8 mouse cellular contexts compared by ENCODE assay signal in genomic region chr15:103239130-103239684, GRCm38 (mm10). TPM values are rescaled to one million over a fixed set of nuclear protein-coding genes. Genes with fewer than 3 reads are reported as not detected.
A peak's percentile ranks its signal among the peaks of the same experiment; 100 is the strongest.
DNase-seq lines count a peak whose midpoint lies in the region; ATAC-seq and TF ChIP-seq lines count a peak whose summit lies in the region.

No protein-coding gene starts in this region.

- TF ChIP-seq EP300 in CH12.LX (IDR thresholded peaks at IDR 0.05; ENCODE audit: low read length), result no peak; the same call in 1 of the 2 replicates

- no peak for TF ChIP-seq RAD21 in CH12.LX (IDR thresholded peaks at IDR 0.05; ENCODE audit: low read depth, low read length)

- H3K4me1 ChIP-seq in CH12.LX (ENCODE audit: control insufficient read depth in 1 of 2, insufficient read depth in 2 of 2), result peaks cover 0 to 29% of the 10 kb centered on the region in 2 experiments; a peak in 3 of 4 replicates
- peaks cover 6 to 36% of the 10 kb centered on the region in 2 experiments; a peak in 3 of 4 replicates for H3K4me1 ChIP-seq in heart, embryonic 14.5 days (ENCODE audit: control insufficient read depth in 2 of 2, insufficient read depth in 2 of 2, low read length in 2 of 2)
- peaks cover 55% of the 10 kb centered on the region for H3K4me1 ChIP-seq in liver, embryonic 12.5 days
- peaks cover 15% of the 10 kb centered on the region for H3K4me1 ChIP-seq in stomach, embryonic 14.5 days (ENCODE audit: control insufficient read depth, insufficient read depth, low read length)

- no peak overlapping the region for H3K4me2 ChIP-seq in CH12.LX (ENCODE audit: insufficient read depth, low read depth, poor library complexity, severe bottlenecking)
- peak overlapping the region; percentile 72 for H3K4me2 ChIP-seq in heart, embryonic 14.5 days (ENCODE audit: low read length)
- peak overlapping the region; percentile 81 for H3K4me2 ChIP-seq in liver, embryonic 12.5 days
- H3K4me2 ChIP-seq in stomach, embryonic 14.5 days (replicated peaks; ENCODE audit: low read depth, low read length), result peak overlapping the region; percentile 54

- 0% methylated on average over 26 of the region's 26 CpGs for WGBS in heart, embryonic 14.5 days
- WGBS in liver, embryonic 12.5 days (ENCODE audit: insufficient replicate concordance), result under 1% methylated on average over 24 of the region's 26 CpGs
- 0% methylated on average over 26 of the region's 26 CpGs for WGBS in stomach, embryonic 14.5 days

- peak overlapping the region; percentile 86 for H3K27ac ChIP-seq in CH12.LX (ENCODE audit: insufficient read depth, low read depth)
- peak overlapping the region; percentile 94 to 95 for H3K27ac ChIP-seq in heart, embryonic 14.5 days (replicated peaks in 1 of 2; ENCODE audit: control insufficient read depth in 1 of 2, insufficient read depth in 1 of 2, low read depth in 2 of 2, low read length in 2 of 2)
- H3K27ac ChIP-seq in liver, embryonic 12.5 days, result peak overlapping the region; percentile 94
- peak overlapping the region; percentile 90 for H3K27ac ChIP-seq in stomach, embryonic 14.5 days (ENCODE audit: low read length)

- peak; percentile 100 for DNase-seq in CH12.LX (ENCODE audit: extremely low read depth)
- peak; percentile 94 for DNase-seq in c-Kit-positive CD71-negative TER-119-negative erythroid progenitor cells, embryonic 14.5 days (ENCODE audit: low read depth)
- DNase-seq in fibroblast of lung, adult 2 months (ENCODE audit: low read depth), result peak; percentile 92
- DNase-seq in kidney, postnatal 14 days, result peak; percentile 97
- peak; percentile 90 to 91 for DNase-seq in natural killer cell, adult 2 months (ENCODE audit: low spot score in 2 of 2)

- peak overlapping the region; percentile 54 to 60 (median 59) for H3K4me3 ChIP-seq in CH12.LX (replicated peaks in 1 of 3; ENCODE audit: low read depth in 2 of 3, low read length in 2 of 3, poor library complexity in 1 of 3)
- peak overlapping the region; percentile 80 for H3K4me3 ChIP-seq in heart, embryonic 14.5 days (ENCODE audit: control insufficient read depth in 1 of 2, insufficient read depth in 1 of 2, low read depth in 1 of 2, low read length in 2 of 2)
- peak overlapping the region; percentile 88 for H3K4me3 ChIP-seq in liver, embryonic 12.5 days
- H3K4me3 ChIP-seq in stomach, embryonic 14.5 days (ENCODE audit: low read depth, low read length), result peak overlapping the region; percentile 55

- H3K36me3 ChIP-seq in CH12.LX (replicated peaks in 1 of 2; ENCODE audit: control insufficient read depth in 1 of 2, insufficient read depth in 1 of 2, low read length in 1 of 2), result peaks cover 29 to 48% of the 10 kb centered on the region in 2 experiments
- H3K36me3 ChIP-seq in heart, embryonic 14.5 days (ENCODE audit: control insufficient read depth, insufficient read depth, low read length), result peaks cover 43% of the 10 kb centered on the region
- H3K36me3 ChIP-seq in liver, embryonic 12.5 days, result peaks cover 66% of the 10 kb centered on the region
- peaks cover 28% of the 10 kb centered on the region for H3K36me3 ChIP-seq in stomach, embryonic 14.5 days (ENCODE audit: control insufficient read depth, insufficient read depth, low read length)

- TF ChIP-seq CTCF in CH12.LX (conservative IDR thresholded peaks at IDR 0.05 in 1 of 2, IDR thresholded peaks at IDR 0.05 in 1 of 2; ENCODE audit: low read depth in 2 of 2, low read length in 2 of 2), result no peak

- H3K79me2 ChIP-seq in CH12.LX (replicated peaks; ENCODE audit: control insufficient read depth, extremely low read depth, insufficient read depth, poor library complexity, severe bottlenecking), result peaks cover 79% of the 10 kb centered on the region

- dilution Hi-C loops in CH12.LX (cut with MboI; ENCODE audit: extremely low pct_ligation_motif_present, extremely low pct_unique_long_range_greater_than_20kb, low sequenced_read_pairs), result no loop called here

- TF ChIP-seq POLR2A in CH12.LX (IDR thresholded peaks at IDR 0.05; ENCODE audit: low read depth, low read length), result no peak

- no peaks in the 10 kb centered on the region for H3K9me3 ChIP-seq in CH12.LX (replicated peaks; ENCODE audit: low read length)
- no peaks in the 10 kb centered on the region for H3K9me3 ChIP-seq in heart, embryonic 14.5 days (ENCODE audit: control insufficient read depth, low read length)
- H3K9me3 ChIP-seq in liver, embryonic 12.5 days (replicated peaks), result no peaks in the 10 kb centered on the region
- no peaks in the 10 kb centered on the region for H3K9me3 ChIP-seq in stomach, embryonic 14.5 days (ENCODE audit: control insufficient read depth, low read depth, low read length)

- in situ Hi-C loops in CH12.LX (cut with MboI; ENCODE audit: low pct_ligation_motif_present, low pct_unique_long_range_greater_than_20kb, low sequenced_read_pairs), result no loop called here

- H3K9ac ChIP-seq in CH12.LX (ENCODE audit: insufficient read depth, low read depth), result peak overlapping the region; percentile 88
- H3K9ac ChIP-seq in heart, embryonic 14.5 days (ENCODE audit: low read length), result peak overlapping the region; percentile 94
- peak overlapping the region; percentile 74 for H3K9ac ChIP-seq in liver, embryonic 12.5 days
- peak overlapping the region; percentile 49 for H3K9ac ChIP-seq in stomach, embryonic 14.5 days (replicated peaks; ENCODE audit: low read depth, low read length)

- peak; percentile 82 for ATAC-seq in heart, embryonic 14.5 days (ENCODE audit: insufficient number of reproducible peaks, insufficient read depth, low FRiP score, low read depth)
- peak; percentile 90 for ATAC-seq in liver, embryonic 12.5 days
- ATAC-seq in stomach, embryonic 14.5 days (ENCODE audit: insufficient number of reproducible peaks, insufficient read depth, low FRiP score, low read depth), result peak; percentile 92

- H3K27me3 ChIP-seq in CH12.LX (replicated peaks), result no peaks in the 10 kb centered on the region
- no peaks in the 10 kb centered on the region for H3K27me3 ChIP-seq in heart, embryonic 14.5 days (ENCODE audit: control insufficient read depth, insufficient read depth, low read length)
- no peaks in the 10 kb centered on the region for H3K27me3 ChIP-seq in liver, embryonic 12.5 days (replicated peaks)
- H3K27me3 ChIP-seq in stomach, embryonic 14.5 days (ENCODE audit: control insufficient read depth, insufficient read depth, low read length), result no peaks in the 10 kb centered on the region

TF ChIP-seq in CH12.LX, 34 proteins besides CTCF, POLR2A, EP300 and RAD21 (continues in another document):
- TF ChIP-seq TBP (conservative IDR thresholded peaks at IDR 0.05; ENCODE audit: low read depth, low read length) (peak; percentile 76), KAT2A (IDR thresholded peaks at IDR 0.05; ENCODE audit: insufficient replicate concordance, low read length) (peak; percentile 64; the same call in 1 of the 2 replicates), USF2 (conservative IDR thresholded peaks at IDR 0.05; ENCODE audit: low read depth, low read length) (no peak), POLR2AphosphoS2 (IDR thresholded peaks at IDR 0.05; ENCODE audit: low read depth, low read length) (no peak), MAZ (IDR thresholded peaks at IDR 0.05; ENCODE audit: low read depth, low read length) (peak; percentile 74), ZKSCAN1 (IDR thresholded peaks at IDR 0.05; ENCODE audit: borderline replicate concordance, low read depth, low read length) (no peak), JUND (conservative IDR thresholded peaks at IDR 0.05; ENCODE audit: low read depth, low read length) (no peak), E2F4 (IDR thresholded peaks at IDR 0.05; ENCODE audit: insufficient replicate concordance, low read depth, low read length) (peak; percentile 88; the same call in 1 of the 2 replicates), CHD1 (IDR thresholded peaks at IDR 0.05; ENCODE audit: low read depth, low read length) (peak; percentile 80; the same call in 1 of the 2 replicates), ZC3H11A (IDR thresholded peaks at IDR 0.05; ENCODE audit: low read depth, low read length) (no peak), UBTF (IDR thresholded peaks at IDR 0.05; ENCODE audit: low read depth, low read length) (no peak), PAX5 (IDR thresholded peaks at IDR 0.05; ENCODE audit: low read length) (no peak), HCFC1 (IDR thresholded peaks at IDR 0.05; ENCODE audit: low read depth, low read length) (peak; percentile 26; the same call in 1 of the 2 replicates), CHD2 (IDR thresholded peaks at IDR 0.05; ENCODE audit: low read length) (peak; percentile 94)

RNA-seq across cellular contexts. Expression of gene Cbx5, which starts 0.4 kb away (rescaled TPM):
- total RNA-seq in CH12.LX (2012; rRNA removed) (94.9 and 99.6 TPM in 2 replicates), CH12.LX (2014; rRNA removed) (152 and 171 TPM in 2 replicates)
- polyA plus RNA-seq in CH12.LX (2012; ENCODE audit: insufficient read length, low read depth), result 128 and 151 TPM in 2 replicates
- polyA plus RNA-seq in heart, embryonic 14.5 days (2014; fragmentation: Nextera tagmentation; extraction: Ambion mirVana), result 105 and 108 TPM in 2 replicates
- 84.2 and 84.5 TPM in 2 replicates for polyA plus RNA-seq in liver, embryonic 12.5 days (2016; fragmentation: Nextera tagmentation; extraction: Ambion mirVana)
- 141 and 154 TPM in 2 replicates for polyA plus RNA-seq in stomach, embryonic 14.5 days (2014; fragmentation: Nextera tagmentation; extraction: Ambion mirVana)

RNA-seq across cellular contexts. Expression of gene Hnrnpa1, which starts 1.0 kb away (rescaled TPM):
- total RNA-seq in CH12.LX (2012; rRNA removed) (635 and 691 TPM in 2 replicates), CH12.LX (2014; rRNA removed) (757 and 802 TPM in 2 replicates)
- 1,746 and 1,799 TPM in 2 replicates for polyA plus RNA-seq in CH12.LX (2012; ENCODE audit: insufficient read length, low read depth)
- polyA plus RNA-seq in heart, embryonic 14.5 days (2014; fragmentation: Nextera tagmentation; extraction: Ambion mirVana), result 425 and 457 TPM in 2 replicates
- 584 and 591 TPM in 2 replicates for polyA plus RNA-seq in liver, embryonic 12.5 days (2016; fragmentation: Nextera tagmentation; extraction: Ambion mirVana)
- 852 and 906 TPM in 2 replicates for polyA plus RNA-seq in stomach, embryonic 14.5 days (2014; fragmentation: Nextera tagmentation; extraction: Ambion mirVana)

RNA-seq across cellular contexts. Expression of gene Nfe2, which starts 19.0 kb away (rescaled TPM):
- total RNA-seq in CH12.LX (2012; rRNA removed) (0.13 TPM in 1 of 2 replicates, not detected in the other), CH12.LX (2014; rRNA removed) (not detected in 2 replicates)
- polyA plus RNA-seq in CH12.LX (2012; ENCODE audit: insufficient read length, low read depth), result 0.14 and 0.33 TPM in 2 replicates
- 1.8 and 2.2 TPM in 2 replicates for polyA plus RNA-seq in heart, embryonic 14.5 days (2014; fragmentation: Nextera tagmentation; extraction: Ambion mirVana)
- 168 TPM in 2 replicates for polyA plus RNA-seq in liver, embryonic 12.5 days (2016; fragmentation: Nextera tagmentation; extraction: Ambion mirVana)
- 1.9 and 2.0 TPM in 2 replicates for polyA plus RNA-seq in stomach, embryonic 14.5 days (2014; fragmentation: Nextera tagmentation; extraction: Ambion mirVana)

RNA-seq across cellular contexts. Expression of gene Copz1, which starts 33.3 kb away (rescaled TPM):
- total RNA-seq in CH12.LX (2012; rRNA removed) (80.0 and 97.9 TPM in 2 replicates), CH12.LX (2014; rRNA removed) (135 and 148 TPM in 2 replicates)
- 263 and 271 TPM in 2 replicates for polyA plus RNA-seq in CH12.LX (2012; ENCODE audit: insufficient read length, low read depth)
- polyA plus RNA-seq in heart, embryonic 14.5 days (2014; fragmentation: Nextera tagmentation; extraction: Ambion mirVana), result 163 and 172 TPM in 2 replicates
- polyA plus RNA-seq in liver, embryonic 12.5 days (2016; fragmentation: Nextera tagmentation; extraction: Ambion mirVana), result 246 and 250 TPM in 2 replicates
- polyA plus RNA-seq in stomach, embryonic 14.5 days (2014; fragmentation: Nextera tagmentation; extraction: Ambion mirVana), result 281 and 289 TPM in 2 replicates

Comparison
In these comparisons a context has a peak if more than half of its experiments do, and no peak if none do; other contexts are left out.
1. Peak in every context shown above with its lines: DNase-seq, ATAC-seq, H3K4me3 ChIP-seq and H3K27ac ChIP-seq.
2. RNA of gene Nfe2, which starts 19.0 kb away (polyA plus RNA-seq): 168 TPM in liver, embryonic 12.5 days; 1.8 to 2.2 TPM in heart, embryonic 14.5 days, 1.9 to 2.0 TPM in stomach, embryonic 14.5 days and 0.14 to 0.33 TPM in CH12.LX; every median in the first group is over 10 times any median in the second.